Mouse (Mus musculus) hindbrain, embryonic 12.5 days (tissue): ENCODE measurements around the gene Rnf212. TPM values are rescaled to one million over a fixed set of nuclear protein-coding genes. Genes with fewer than 3 reads are reported as not detected.
A peak's percentile ranks its signal among the peaks of the same experiment; 100 is the strongest.

Source experiments
- ATAC-seq: fragments of 200-750 bp; cut with Nextera tagmentation; 2 replicates; pipeline ENCODE4 v1.8.0; 2017; ENCODE audit warnings: moderate TSS enrichment; ENCODE audit not compliant: low FRiP score
- H3K27ac ChIP-seq: fragments of 300-500 bp; sonication (generic); 2 replicates; pipeline ENCODE4 v1.5.1; 2016; ENCODE audit warnings: mild to moderate bottlenecking
- H3K27me3 ChIP-seq: fragments of 300-500 bp; sonication (generic); 2 replicates; pipeline ENCODE4 v1.6.1; 2016; ENCODE audit warnings: mild to moderate bottlenecking
- H3K36me3 ChIP-seq: fragments of 300-500 bp; sonication (generic); 2 replicates; pipeline ENCODE4 v1.6.1; 2016; ENCODE audit warnings: mild to moderate bottlenecking
- H3K4me1 ChIP-seq: fragments of 300-500 bp; sonication (generic); 2 replicates; pipeline ENCODE4 v1.6.1; 2016
- H3K4me2 ChIP-seq: fragments of 300-500 bp; sonication (generic); replicated peaks from 2 replicates; pipeline ENCODE4 v1.6.1; 2016; ENCODE audit warnings: mild to moderate bottlenecking
- H3K4me3 ChIP-seq: fragments of 300-500 bp; sonication (generic); 2 replicates; pipeline ENCODE4 v1.5.1; 2016; ENCODE audit warnings: mild to moderate bottlenecking
- H3K9ac ChIP-seq: fragments of 300-500 bp; sonication (generic); 2 replicates; pipeline ENCODE4 v1.6.1; 2016; ENCODE audit warnings: mild to moderate bottlenecking, moderate library complexity
- H3K9me3 ChIP-seq: fragments of 300-500 bp; sonication (generic); replicated peaks from 2 replicates; pipeline ENCODE4 v1.6.1; 2016; ENCODE audit warnings: mild to moderate bottlenecking
- WGBS: fragments of 180-500 bp; shearing (Covaris S2); methylation state at CpG from one replicate; pipeline ENCODE4 v1.1.7; 2016; 5-methylcytosine and 5-hydroxymethylcytosine counted together
- polyA plus RNA-seq: library from polyadenylated mRNA; unstranded; fragments of >200 nt; fragmentation: Nextera tagmentation; extraction: Ambion mirVana; gene quantifications from 2 replicates; pipeline ENCODE4 v1.2.1, GENCODE M21; 2016

Gene Rnf212
- polyA plus RNA-seq, 1 experiment from 2014 or later = 0.65 TPM

DNA sequence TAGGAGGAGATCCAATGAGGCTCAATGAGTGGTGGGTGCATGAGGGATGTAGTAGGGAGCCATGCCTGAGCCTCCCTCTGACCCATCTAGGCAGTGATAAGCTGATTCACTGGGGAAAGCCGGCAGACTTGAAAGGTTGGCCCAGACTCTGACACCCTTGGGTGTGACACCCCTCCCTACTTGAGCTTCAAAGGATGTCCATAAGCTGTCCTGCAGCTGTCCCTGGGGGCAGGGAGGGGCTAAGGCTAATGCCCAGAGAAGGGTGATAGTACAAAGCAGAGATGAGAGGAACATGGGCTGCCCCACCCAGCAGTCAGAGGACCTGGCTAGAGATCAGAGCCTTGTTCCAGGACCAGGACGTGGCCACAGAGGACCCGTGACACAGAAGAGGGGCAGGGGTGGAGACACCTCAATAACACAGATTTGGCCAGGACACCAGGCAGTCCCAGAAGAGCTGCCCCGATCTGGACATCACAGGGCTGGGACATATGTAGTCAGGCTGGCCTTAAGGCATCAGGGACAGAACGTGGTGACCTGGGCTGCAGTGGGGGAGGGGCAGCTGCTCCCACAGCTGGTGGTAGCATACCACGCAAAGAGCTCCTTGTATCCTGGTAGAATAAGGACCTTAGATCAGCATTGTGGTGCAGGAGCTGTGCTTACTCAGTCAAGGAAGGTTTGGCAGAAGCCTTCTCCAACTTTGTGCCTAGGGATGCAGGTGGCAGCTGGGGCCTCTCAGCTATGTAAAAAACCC, 65.6 kb downstream of the Rnf212 start:
- Histone ChIP-seq H3K27me3 (no peaks in the 10 kb centered on the region), H3K4me2 (no peak overlapping the region), H3K9ac (no peak overlapping the region), H3K9me3 (no peaks in the 10 kb centered on the region), H3K4me1 (no peaks in the 10 kb centered on the region), H3K4me3 (no peak overlapping the region), H3K27ac (no peak overlapping the region), H3K36me3 (peaks cover 29% of the 10 kb centered on the region)
- 68% methylated on average over 6 of the region's 6 CpGs for WGBS
- no peak for ATAC-seq

DNA sequence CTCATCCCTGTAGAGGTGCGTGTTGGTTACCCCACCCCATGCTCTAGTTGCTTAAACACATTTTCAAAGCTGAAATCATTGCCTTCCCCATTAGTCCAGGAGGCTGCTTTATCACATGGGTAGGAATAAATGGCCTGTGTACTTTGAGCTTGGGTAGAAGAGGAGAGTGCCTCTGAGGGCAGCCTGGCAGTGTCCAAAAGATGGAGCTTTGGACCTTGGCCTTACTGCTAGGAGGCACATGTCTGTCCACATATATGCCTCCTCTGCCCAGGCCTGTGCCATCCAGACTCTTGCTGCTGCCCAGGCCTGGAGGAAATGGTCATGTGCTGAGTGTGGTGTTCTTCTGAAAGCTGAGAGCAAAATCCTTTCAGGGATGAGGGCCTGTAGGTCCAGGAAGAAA, 66.4 kb downstream of the Rnf212 start:
- H3K27me3 ChIP-seq = no peaks in the 10 kb centered on the region
- H3K4me1 ChIP-seq = no peaks in the 10 kb centered on the region
- no peak overlapping the region for H3K9ac ChIP-seq
- H3K27ac ChIP-seq = no peak overlapping the region
- H3K36me3 ChIP-seq = peaks cover 29% of the 10 kb centered on the region
- ATAC-seq = no peak
- no peaks in the 10 kb centered on the region for H3K9me3 ChIP-seq
- 100% methylated on average over 1 of the region's 1 CpGs for WGBS
- no peak overlapping the region for H3K4me3 ChIP-seq
- no peak overlapping the region for H3K4me2 ChIP-seq

- H3K4me3 ChIP-seq = no peak overlapping the region
- no peak overlapping the region for H3K4me2 ChIP-seq
- H3K27ac ChIP-seq = no peak overlapping the region
- no peaks in the 10 kb centered on the region for H3K27me3 ChIP-seq
- H3K4me1 ChIP-seq = no peaks in the 10 kb centered on the region
- 83% methylated on average over 2 of the region's 2 CpGs for WGBS
- no peak overlapping the region for H3K9ac ChIP-seq
- no peaks in the 10 kb centered on the region for H3K9me3 ChIP-seq
- no peak for ATAC-seq
- peaks cover 29% of the 10 kb centered on the region for H3K36me3 ChIP-seq
These were observed 67.0 kb downstream of the Rnf212 start for GRCm38 (mm10) chr5:108707758-108708157.

GRCm38 (mm10) chr5:108703754-108704626, 70.8 kb downstream of the Rnf212 start:
- peaks cover 21% of the 10 kb centered on the region for H3K4me1 ChIP-seq
- 0 out of 2 replicates have a peak, but pooled peaks have one; percentile 2 for ATAC-seq
- no peak overlapping the region for H3K4me3 ChIP-seq
- no peaks in the 10 kb centered on the region for H3K9me3 ChIP-seq
- H3K27ac ChIP-seq = no peak overlapping the region
- H3K4me2 ChIP-seq = no peak overlapping the region
- H3K9ac ChIP-seq = no peak overlapping the region
- no peaks in the 10 kb centered on the region for H3K27me3 ChIP-seq
- peaks cover 29% of the 10 kb centered on the region for H3K36me3 ChIP-seq
- WGBS = 84% methylated on average over 12 of the region's 12 CpGs

- no peak overlapping the region for H3K9ac ChIP-seq
- peaks cover 38% of the 10 kb centered on the region for H3K4me1 ChIP-seq
- 0 out of 2 replicates have a peak overlapping the region, but pooled peaks have one; percentile 45 for H3K27ac ChIP-seq
- H3K4me2 ChIP-seq = no peak overlapping the region
- no peaks in the 10 kb centered on the region for H3K9me3 ChIP-seq
- no peak overlapping the region for H3K4me3 ChIP-seq
- peaks cover 19% of the 10 kb centered on the region for H3K36me3 ChIP-seq
- no peak for ATAC-seq
- 65% methylated on average over 10 of the region's 10 CpGs for WGBS
- H3K27me3 ChIP-seq = no peaks in the 10 kb centered on the region
These were observed 73.3 kb downstream of the Rnf212 start for GRCm38 (mm10) chr5:108701341-108702021.

DNA sequence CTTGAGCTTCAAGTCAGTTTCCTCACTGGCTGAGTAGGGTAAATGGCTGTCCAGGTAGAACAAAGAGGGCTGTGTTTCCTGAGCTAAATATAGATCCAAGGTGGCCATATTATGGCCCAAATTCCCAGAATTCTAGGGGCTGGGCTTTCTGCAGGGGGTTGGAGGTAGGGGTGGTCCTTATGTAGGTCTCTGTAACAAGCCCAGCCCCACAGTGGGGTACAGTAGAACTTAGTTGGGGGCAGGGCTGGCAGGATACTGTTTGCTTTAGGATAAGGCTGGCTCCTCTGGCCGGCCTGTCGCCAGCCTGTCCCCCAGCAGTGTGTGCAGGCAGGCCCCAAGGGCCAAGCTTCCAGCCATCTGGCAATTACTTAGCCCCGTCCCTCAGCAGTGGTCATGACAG, 74.4 kb downstream of the Rnf212 start:
- WGBS = 62% methylated on average over 3 of the region's 3 CpGs
- H3K27me3 ChIP-seq = no peaks in the 10 kb centered on the region
- ATAC-seq = no peak
- H3K9ac ChIP-seq = no peak overlapping the region
- no peak overlapping the region for H3K4me2 ChIP-seq
- peaks cover 48% of the 10 kb centered on the region for H3K4me1 ChIP-seq
- H3K27ac ChIP-seq = peak overlapping the region; percentile 45; the same call in 1 of the 2 replicates
- no peaks in the 10 kb centered on the region for H3K9me3 ChIP-seq
- H3K4me3 ChIP-seq = no peak overlapping the region
- peaks cover 8% of the 10 kb centered on the region for H3K36me3 ChIP-seq

DNA sequence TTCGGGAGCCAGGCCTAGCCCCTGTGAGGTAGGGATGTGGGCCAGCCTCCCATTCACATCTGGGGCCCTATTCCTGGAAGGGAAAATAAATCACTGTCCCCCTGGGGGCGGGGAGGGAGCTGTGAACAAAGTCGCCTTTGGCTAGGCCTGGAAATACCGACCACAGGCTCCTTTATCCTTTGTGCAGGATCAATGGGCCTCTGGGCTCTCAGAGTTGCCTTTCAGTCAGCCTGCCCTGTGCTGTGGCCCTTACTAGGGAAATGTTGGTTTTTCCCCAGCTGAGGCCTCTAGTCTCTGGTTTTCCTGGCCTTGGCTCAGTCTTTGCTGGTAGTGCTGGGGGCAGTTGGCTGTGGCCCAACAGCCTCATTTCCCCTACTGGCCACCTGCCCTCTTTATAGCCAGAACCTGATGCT, 77.4 kb downstream of the Rnf212 start:
- H3K4me2 ChIP-seq = 0 out of 2 replicates have a peak overlapping the region, but pooled peaks have one; percentile 11
- 10% methylated on average over 4 of the region's 4 CpGs for WGBS

GRCm38 (mm10) chr5:108696542-108696941, 78.2 kb downstream of the Rnf212 start:
- peaks cover 68% of the 10 kb centered on the region for H3K4me1 ChIP-seq
- no peak overlapping the region for H3K4me2 ChIP-seq
- no peak overlapping the region for H3K9ac ChIP-seq

More for the DNA sequence above, 77.4 kb downstream of the Rnf212 start:
- peak overlapping the region; percentile 62 for H3K27ac ChIP-seq
- ATAC-seq = peak; percentile 12; the same call in 1 of the 2 replicates
- H3K27me3 ChIP-seq = peaks cover 13% of the 10 kb centered on the region
- no peak overlapping the region for H3K4me3 ChIP-seq
- peaks cover 68% of the 10 kb centered on the region for H3K4me1 ChIP-seq
- H3K9ac ChIP-seq = no peak overlapping the region
- H3K36me3 ChIP-seq = no peaks in the 10 kb centered on the region
- H3K9me3 ChIP-seq = no peaks in the 10 kb centered on the region

GRCm38 (mm10) chr5:108695861-108696260, 78.9 kb downstream of the Rnf212 start:
- no peaks in the 10 kb centered on the region for H3K36me3 ChIP-seq
- no peak overlapping the region for H3K27ac ChIP-seq
- peaks cover 64% of the 10 kb centered on the region for H3K4me1 ChIP-seq
- peak overlapping the region; percentile 95 for H3K4me2 ChIP-seq
- WGBS = 94% methylated on average over 12 of the region's 12 CpGs
- no peak overlapping the region for H3K9ac ChIP-seq
- no peak overlapping the region for H3K4me3 ChIP-seq
- ATAC-seq = no peak
- peaks cover 25% of the 10 kb centered on the region for H3K27me3 ChIP-seq
- no peaks in the 10 kb centered on the region for H3K9me3 ChIP-seq

More at GRCm38 (mm10) chr5:108696542-108696941, 78.2 kb downstream of the Rnf212 start:
- H3K4me3 ChIP-seq = no peak overlapping the region
- H3K27me3 ChIP-seq = peaks cover 21% of the 10 kb centered on the region
- peak overlapping the region; percentile 35; the same call in 1 of the 2 replicates for H3K27ac ChIP-seq
- WGBS = 83% methylated on average over 3 of the region's 3 CpGs
- H3K36me3 ChIP-seq = no peaks in the 10 kb centered on the region
- no peak for ATAC-seq
- no peaks in the 10 kb centered on the region for H3K9me3 ChIP-seq

- peak overlapping the region; percentile 81 for H3K9ac ChIP-seq
- WGBS = under 1% methylated on average over 84 of the region's 99 CpGs
- ATAC-seq = peak; percentile 58
- peaks cover 25% of the 10 kb centered on the region for H3K27me3 ChIP-seq
- H3K4me2 ChIP-seq = peak overlapping the region; percentile 95
- H3K4me3 ChIP-seq = peak overlapping the region; percentile 87
- H3K27ac ChIP-seq = no peak overlapping the region
- no peaks in the 10 kb centered on the region for H3K36me3 ChIP-seq
- peaks cover 51% of the 10 kb centered on the region for H3K4me1 ChIP-seq
- H3K9me3 ChIP-seq = no peaks in the 10 kb centered on the region
These were observed 80.2 kb downstream of the Rnf212 start for GRCm38 (mm10) chr5:108694352-108695261.

DNA sequence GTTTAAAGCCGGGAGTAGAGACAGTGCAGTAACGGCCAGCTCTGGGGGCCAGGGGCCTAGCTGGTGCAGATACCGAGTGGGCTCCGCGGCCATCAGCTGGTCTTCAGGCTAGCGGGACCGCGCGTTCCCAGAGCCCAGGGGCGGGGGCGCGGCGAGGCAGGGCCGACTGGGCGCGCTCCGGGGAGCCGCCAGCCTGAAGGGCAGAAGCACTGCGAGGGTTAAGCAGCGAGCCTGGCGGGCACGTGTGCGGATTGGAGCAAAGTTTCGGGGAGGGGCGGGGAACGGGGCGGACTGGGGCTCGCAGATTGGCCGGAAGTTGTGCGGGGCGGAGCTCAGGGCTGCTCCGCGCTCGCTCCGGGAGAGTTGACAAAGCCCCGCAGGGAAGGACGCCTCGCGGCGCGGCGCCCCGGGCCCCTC, 80.9 kb downstream of the Rnf212 start:
- Histone ChIP-seq H3K27ac (no peak overlapping the region), H3K9me3 (no peaks in the 10 kb centered on the region), H3K4me3 (peak overlapping the region; percentile 87), H3K4me1 (peaks cover 49% of the 10 kb centered on the region), H3K36me3 (no peaks in the 10 kb centered on the region), H3K27me3 (peaks cover 25% of the 10 kb centered on the region), H3K4me2 (peak overlapping the region; percentile 95), H3K9ac (peak overlapping the region; percentile 81)
- under 1% methylated on average over 42 of the region's 43 CpGs for WGBS
- peak; percentile 95 for ATAC-seq
